Mouse (Mus musculus) brain, embryonic 14.5 days (tissue): ENCODE measurements at regions not wholly inside any gene's neighbourhood (a gene's known extent, or its start where the extent isn't known, plus 50 kb on each side); places are given as distances from the start of the nearest gene placed in this dataset.

ENCODE experiments used
- CTCF ChIP-seq: fragments of 200-500 bp; IDR thresholded peaks from 2 replicates; pipeline ENCODE4 v1.5.1; 2012; ENCODE audit warnings: inconsistent platforms, mild to moderate bottlenecking, moderate library complexity, borderline replicate concordance; ENCODE audit not compliant: insufficient read depth, insufficient read length; ENCODE audit errors: extremely low read depth
- POLR2A ChIP-seq: fragments of 200-500 bp; IDR thresholded peaks from 2 replicates; pipeline ENCODE4 v1.6.1; 2012; ENCODE audit warnings: mild to moderate bottlenecking, inconsistent platforms, borderline replicate concordance; ENCODE audit not compliant: poor library complexity, insufficient read depth, insufficient read length, severe bottlenecking; ENCODE audit errors: extremely low read depth

DNA sequence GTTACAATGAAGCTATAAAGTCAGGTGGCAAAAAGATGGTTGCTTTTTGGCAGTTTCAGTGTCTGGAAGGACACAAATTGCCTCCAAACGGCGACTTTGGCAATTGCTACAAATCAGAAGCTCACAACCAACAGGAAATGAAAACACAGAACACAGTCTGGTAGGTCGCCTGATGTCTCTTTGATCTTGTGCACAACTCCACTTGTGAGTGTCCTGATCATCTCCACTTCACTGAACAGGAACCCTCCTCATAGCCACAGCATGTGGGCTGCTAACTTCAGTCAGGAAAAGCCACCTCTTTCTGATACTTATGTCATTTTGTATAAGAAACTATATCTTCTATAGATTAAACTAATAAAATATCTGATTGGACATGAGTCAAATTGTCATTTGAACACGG is 544.2 kb upstream of the Hsf2 start:
- TF ChIP-seq POLR2A = no peak
- TF ChIP-seq CTCF = no peak
